Mouse (Mus musculus) lung, postnatal 0 days (tissue): Measurements from ENCODE around the gene Hnrnpul2.

ENCODE experiments used
- CTCF ChIP-seq: IDR thresholded peaks from 2 replicates; pipeline ENCODE4 v1.5.1; 2016; ENCODE audit warnings: antibody characterized with exemption, mild to moderate bottlenecking
- EP300 ChIP-seq: IDR thresholded peaks from 2 replicates; pipeline ENCODE4 v1.6.1; 2016; ENCODE audit warnings: antibody characterized with exemption, mild to moderate bottlenecking, control low read depth

GRCm38 (mm10) chr19:8871267-8872186 is 51.7 kb downstream of the Hnrnpul2 start, which contains the start of gene Ubxn1:
- TF ChIP-seq CTCF (0 out of 2 replicates have a peak, but pooled peaks have one; percentile 1), EP300 (peak; percentile 80)
